Mouse (Mus musculus) CH12.LX (cell line): ENCODE results near the gene Ece1.

Experiments
- BHLHE40 ChIP-seq: IDR thresholded peaks from 2 replicates; pipeline ENCODE4 v1.6.1; 2011; ENCODE audit warnings: mild to moderate bottlenecking, low read depth, low read length, improper control_type of control experiment
- CHD1 ChIP-seq: IDR thresholded peaks from 2 replicates; pipeline ENCODE4 v1.6.1; 2012; ENCODE audit warnings: low read depth, low read length, improper control_type of control experiment, inconsistent platforms
- CTCF ChIP-seq, 2 experiments: IDR thresholded peaks in 1 of 2; conservative IDR thresholded peaks in 1 of 2; 2 replicates each; pipeline ENCODE4 v1.5.1; 2011 to 2012; ENCODE audit warnings: low read depth in 2 of 2, low read length in 2 of 2, improper control_type of control experiment in 1 of 2, inconsistent platforms in 1 of 2, mild to moderate bottlenecking in 1 of 2, moderate library complexity in 1 of 2
- E2F4 ChIP-seq: IDR thresholded peaks from 2 replicates; pipeline ENCODE4 v1.6.1; 2011; ENCODE audit warnings: low read depth, low read length, improper control_type of control experiment; ENCODE audit not compliant: insufficient replicate concordance
- EP300 ChIP-seq: IDR thresholded peaks from 2 replicates; pipeline ENCODE4 v1.6.1; 2011; ENCODE audit warnings: low read length, improper control_type of control experiment
- IRF4 ChIP-seq: IDR thresholded peaks from 2 replicates; pipeline ENCODE4 v1.6.1; 2014; ENCODE audit warnings: low read depth, mild to moderate bottlenecking, inconsistent platforms, low read length, improper control_type of control experiment
- MXI1 ChIP-seq: IDR thresholded peaks from 2 replicates; pipeline ENCODE4 v1.6.1; 2011; ENCODE audit warnings: mild to moderate bottlenecking, low read depth, low read length, improper control_type of control experiment
- NELFE ChIP-seq: IDR thresholded peaks from 2 replicates; pipeline ENCODE4 v1.6.1; 2011; ENCODE audit warnings: low read depth, low read length, improper control_type of control experiment
- POLR2A ChIP-seq: IDR thresholded peaks from 2 replicates; pipeline ENCODE4 v1.6.1; 2011; ENCODE audit warnings: low read depth, mild to moderate bottlenecking, improper control_type of control experiment, low read length
- SMC3 ChIP-seq: IDR thresholded peaks from 2 replicates; pipeline ENCODE4 v1.6.1; 2011; ENCODE audit warnings: low read depth, low read length, improper control_type of control experiment
- ZC3H11A ChIP-seq: IDR thresholded peaks from 2 replicates; pipeline ENCODE4 v1.6.1; 2012; ENCODE audit warnings: low read depth, mild to moderate bottlenecking, inconsistent platforms, low read length, improper control_type of control experiment
- ZMIZ1 ChIP-seq: IDR thresholded peaks from 2 replicates; pipeline ENCODE4 v1.6.1; 2012; ENCODE audit warnings: low read depth, mild to moderate bottlenecking, inconsistent platforms, low read length, improper control_type of control experiment
- ZNF384 ChIP-seq: IDR thresholded peaks from 2 replicates; pipeline ENCODE4 v1.6.1; 2012; ENCODE audit warnings: low read depth, low read length, improper control_type of control experiment, inconsistent platforms

DNA sequence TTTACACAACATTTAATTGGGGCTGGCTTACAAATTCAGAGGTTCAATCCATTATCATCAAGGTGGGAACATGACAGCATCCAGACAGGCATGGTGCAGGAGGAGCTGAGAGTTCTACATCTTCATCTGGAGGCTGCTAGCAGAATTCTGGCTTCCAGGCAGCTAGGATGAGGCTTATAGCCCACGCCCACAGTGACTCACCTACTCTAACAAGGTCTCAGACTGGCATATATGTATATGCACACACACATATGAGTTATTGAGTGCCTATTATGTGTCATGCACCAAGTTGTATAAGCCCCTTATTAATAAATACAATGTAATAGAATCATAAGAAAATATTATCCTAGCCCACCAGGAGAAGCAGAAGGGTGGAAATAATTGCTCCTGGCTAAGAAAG, 120.8 kb downstream of the Ece1 start:
- TF ChIP-seq CTCF (conservative IDR thresholded peaks at IDR 0.05 in 1 of 2, IDR thresholded peaks at IDR 0.05 in 1 of 2; ENCODE audit: low read depth in 2 of 2, low read length in 2 of 2): no peak
- TF ChIP-seq EP300: no peak
- no peak for TF ChIP-seq MXI1
- TF ChIP-seq POLR2A: no peak
- TF ChIP-seq IRF4: no peak
- TF ChIP-seq ZNF384: no peak
- TF ChIP-seq ZMIZ1: no peak
- TF ChIP-seq E2F4: no peak
- TF ChIP-seq CHD1: no peak
- no peak for TF ChIP-seq BHLHE40
- TF ChIP-seq SMC3: no peak
- TF ChIP-seq ZC3H11A: no peak
- no peak for TF ChIP-seq NELFE
